Mouse (Mus musculus): ENCODE data around the gene Dnm2. TPM values are rescaled to one million over a fixed set of nuclear protein-coding genes. Genes with fewer than 3 reads are reported as not detected.

The Dnm2 gene
- polyA plus RNA-seq, 1 experiment from 2014 or later, result 64.8 TPM

DNA sequence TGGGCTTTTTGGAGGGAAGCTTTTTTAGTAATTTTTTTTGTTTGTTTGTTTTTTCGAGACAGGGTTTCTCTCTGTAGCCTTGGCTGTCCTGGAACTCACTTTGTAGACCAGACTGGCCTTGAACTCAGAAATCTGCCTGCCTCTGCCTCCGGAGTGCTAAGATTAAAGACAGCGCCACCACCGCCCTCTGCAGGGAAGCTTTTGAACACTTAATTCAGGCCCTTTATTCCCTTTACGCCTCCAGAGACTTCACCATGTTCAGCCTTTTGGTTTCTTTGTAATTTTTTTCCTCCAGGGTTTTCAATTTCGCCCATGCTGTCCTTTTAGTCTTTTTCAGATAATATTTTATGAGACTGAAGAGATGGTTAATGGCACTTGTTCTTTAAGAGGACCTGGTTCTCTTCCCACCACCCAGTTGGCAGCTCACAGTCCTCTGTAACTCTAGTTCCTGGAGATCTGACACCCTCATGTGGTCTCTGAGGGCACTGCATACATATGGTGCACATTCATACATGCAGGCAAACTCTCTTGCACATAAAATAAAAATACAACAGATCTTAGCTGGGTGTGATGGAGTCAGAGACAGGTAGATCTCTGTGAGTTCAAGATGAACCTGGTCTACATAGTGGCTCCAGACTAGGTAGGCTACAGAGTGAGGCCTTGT lies 20.5 kb downstream of the Dnm2 start:
- Histone ChIP-seq H3K27me3 (ENCODE audit: control insufficient read depth, insufficient read depth, low read length) (no peaks in the 10 kb centered on the region), H3K9me3 (ENCODE audit: control insufficient read depth, low read length) (no peaks in the 10 kb centered on the region), H3K4me3 (ENCODE audit: low read depth, low read length) (no peak overlapping the region), H3K36me3 (ENCODE audit: control insufficient read depth, insufficient read depth, low read length) (no peaks in the 10 kb centered on the region), H3K4me2 (replicated peaks; ENCODE audit: low read depth, low read length) (no peak overlapping the region), H3K9ac (ENCODE audit: low read depth, low read length) (no peak overlapping the region), H3K4me1 (replicated peaks; ENCODE audit: control insufficient read depth, insufficient read depth, low read length) (no peaks in the 10 kb centered on the region), H3K27ac (ENCODE audit: low read depth, low read length) (no peak overlapping the region)
- no peak for DNase-seq (ENCODE audit: low spot score)
- no peak for ATAC-seq (ENCODE audit: low FRiP score)
- 97% methylated on average over 6 of the region's 6 CpGs for WGBS

DNA sequence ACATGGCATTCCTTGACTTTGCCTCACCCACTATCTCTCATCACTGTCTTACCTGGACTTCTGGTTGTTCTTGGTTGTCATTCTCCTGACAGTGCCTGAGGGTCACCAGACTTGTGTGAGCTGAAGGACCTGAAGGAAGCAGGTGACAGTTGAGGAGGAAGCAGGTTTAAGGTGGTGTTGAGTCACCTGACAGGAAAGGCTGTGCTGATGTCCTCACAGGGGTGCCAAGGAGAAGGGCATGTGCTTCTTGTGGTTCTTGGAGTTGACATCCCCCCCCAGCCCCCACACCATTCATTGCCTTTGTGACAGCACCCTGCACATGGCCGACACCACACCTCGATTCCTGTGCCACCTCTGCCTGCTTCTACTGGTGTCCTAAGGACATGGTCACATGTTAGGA lies 23.1 kb downstream of the Dnm2 start:
- 96% methylated on average over 2 of the region's 2 CpGs for WGBS
- no peaks in the 10 kb centered on the region for H3K9me3 ChIP-seq (ENCODE audit: control insufficient read depth, low read length)

DNA sequence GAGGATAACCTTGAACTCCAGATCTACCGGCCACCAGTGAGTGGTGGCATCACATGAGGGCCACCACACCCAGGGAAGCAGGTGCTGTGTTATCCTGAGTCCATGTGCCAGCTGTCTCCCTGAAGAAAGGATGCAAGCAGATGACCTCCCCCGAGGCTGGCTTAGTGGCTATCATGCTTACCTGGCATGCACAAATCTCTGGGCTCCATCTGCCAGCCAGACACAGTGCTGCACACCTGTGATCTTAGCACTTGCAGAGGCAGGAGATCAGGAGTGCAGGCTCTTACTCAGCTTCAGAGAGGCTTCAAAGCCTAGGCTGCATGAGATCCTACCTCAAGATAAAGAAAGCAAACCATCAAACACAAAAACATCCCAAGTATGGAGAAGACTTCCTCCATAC lies 25.0 kb downstream of the Dnm2 start:
- H3K27ac ChIP-seq (ENCODE audit: low read depth, low read length), result no peak overlapping the region
- H3K9me3 ChIP-seq (ENCODE audit: control insufficient read depth, low read length), result no peaks in the 10 kb centered on the region
- H3K4me2 ChIP-seq (replicated peaks; ENCODE audit: low read depth, low read length), result no peak overlapping the region
- WGBS, result 84% methylated on average over 2 of the region's 2 CpGs
- no peak for DNase-seq (ENCODE audit: low spot score)
- H3K36me3 ChIP-seq (ENCODE audit: control insufficient read depth, insufficient read depth, low read length), result no peaks in the 10 kb centered on the region
- H3K4me3 ChIP-seq (ENCODE audit: low read depth, low read length), result no peak overlapping the region
- no peaks in the 10 kb centered on the region for H3K4me1 ChIP-seq (replicated peaks; ENCODE audit: control insufficient read depth, insufficient read depth, low read length)
- no peak overlapping the region for H3K9ac ChIP-seq (ENCODE audit: low read depth, low read length)
- ATAC-seq (ENCODE audit: low FRiP score), result no peak
- no peaks in the 10 kb centered on the region for H3K27me3 ChIP-seq (ENCODE audit: control insufficient read depth, insufficient read depth, low read length)

More for the DNA sequence above, 23.1 kb downstream of the Dnm2 start:
- H3K27me3 ChIP-seq (ENCODE audit: control insufficient read depth, insufficient read depth, low read length), result no peaks in the 10 kb centered on the region
- H3K9ac ChIP-seq (ENCODE audit: low read depth, low read length), result no peak overlapping the region
- H3K27ac ChIP-seq (ENCODE audit: low read depth, low read length), result no peak overlapping the region
- no peak overlapping the region for H3K4me3 ChIP-seq (ENCODE audit: low read depth, low read length)
- H3K4me1 ChIP-seq (replicated peaks; ENCODE audit: control insufficient read depth, insufficient read depth, low read length), result no peaks in the 10 kb centered on the region
- DNase-seq (ENCODE audit: low spot score) (no peak), ATAC-seq (ENCODE audit: low FRiP score) (no peak)
- no peaks in the 10 kb centered on the region for H3K36me3 ChIP-seq (ENCODE audit: control insufficient read depth, insufficient read depth, low read length)
- no peak overlapping the region for H3K4me2 ChIP-seq (replicated peaks; ENCODE audit: low read depth, low read length)

DNA sequence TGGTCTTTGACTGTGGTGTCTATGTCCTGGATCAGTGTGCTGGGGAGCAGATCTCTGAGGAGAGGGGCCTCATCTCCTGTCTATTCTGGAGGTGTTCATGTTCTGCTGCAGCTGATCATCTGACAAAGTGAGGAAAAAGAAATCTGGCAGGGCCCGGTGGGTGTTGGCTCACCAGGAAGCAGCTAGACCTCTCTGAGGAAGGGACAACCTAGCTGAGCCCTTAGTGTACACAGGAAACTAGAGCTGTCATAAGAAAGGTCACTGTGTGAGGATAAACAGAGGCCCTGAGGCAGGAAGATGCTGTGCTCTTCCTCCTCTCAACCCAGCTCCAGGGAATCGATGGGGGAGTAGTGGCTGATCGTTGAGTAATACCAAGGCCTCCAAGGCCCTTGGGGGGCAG lies 25.6 kb downstream of the Dnm2 start:
- DNase-seq (ENCODE audit: low spot score) (no peak), ATAC-seq (ENCODE audit: low FRiP score) (no peak)
- Histone ChIP-seq H3K27me3 (ENCODE audit: control insufficient read depth, insufficient read depth, low read length) (no peaks in the 10 kb centered on the region), H3K4me3 (ENCODE audit: low read depth, low read length) (no peak overlapping the region), H3K27ac (ENCODE audit: low read depth, low read length) (no peak overlapping the region), H3K36me3 (ENCODE audit: control insufficient read depth, insufficient read depth, low read length) (no peaks in the 10 kb centered on the region), H3K4me2 (replicated peaks; ENCODE audit: low read depth, low read length) (no peak overlapping the region), H3K9me3 (ENCODE audit: control insufficient read depth, low read length) (no peaks in the 10 kb centered on the region), H3K4me1 (replicated peaks; ENCODE audit: control insufficient read depth, insufficient read depth, low read length) (no peaks in the 10 kb centered on the region), H3K9ac (ENCODE audit: low read depth, low read length) (no peak overlapping the region)
- whole genome bisulfite sequencing, result 91% methylated on average over 3 of the region's 3 CpGs

DNA sequence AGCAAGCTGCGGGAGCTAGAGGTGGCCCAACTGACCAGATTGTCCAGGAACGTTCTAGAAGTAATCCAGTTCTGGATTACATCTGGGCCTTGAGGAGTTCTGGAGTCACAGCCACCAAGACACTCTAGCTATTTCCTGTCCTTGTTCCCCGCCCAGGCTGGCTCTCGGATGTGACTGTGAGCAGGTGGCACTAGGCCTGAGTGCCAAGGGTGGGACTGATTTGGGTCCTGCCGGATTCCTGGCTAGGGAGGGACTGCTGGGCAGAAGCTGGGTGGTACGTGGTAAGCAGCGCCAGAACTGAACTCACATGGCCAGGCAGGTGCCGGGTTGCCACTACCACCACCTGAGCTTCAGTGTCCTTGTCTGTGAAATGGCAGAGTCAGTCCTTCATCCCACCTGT lies 26.7 kb downstream of the Dnm2 start:
- Histone ChIP-seq H3K27ac (ENCODE audit: low read depth, low read length) (no peak overlapping the region), H3K36me3 (ENCODE audit: control insufficient read depth, insufficient read depth, low read length) (no peaks in the 10 kb centered on the region), H3K9me3 (ENCODE audit: control insufficient read depth, low read length) (no peaks in the 10 kb centered on the region), H3K4me1 (replicated peaks; ENCODE audit: control insufficient read depth, insufficient read depth, low read length) (no peaks in the 10 kb centered on the region), H3K4me2 (replicated peaks; ENCODE audit: low read depth, low read length) (no peak overlapping the region), H3K9ac (ENCODE audit: low read depth, low read length) (no peak overlapping the region), H3K27me3 (ENCODE audit: control insufficient read depth, insufficient read depth, low read length) (no peaks in the 10 kb centered on the region), H3K4me3 (ENCODE audit: low read depth, low read length) (no peak overlapping the region)
- WGBS, result 89% methylated on average over 8 of the region's 8 CpGs
- DNase-seq (ENCODE audit: low spot score) (no peak), ATAC-seq (ENCODE audit: low FRiP score) (no peak)

DNA sequence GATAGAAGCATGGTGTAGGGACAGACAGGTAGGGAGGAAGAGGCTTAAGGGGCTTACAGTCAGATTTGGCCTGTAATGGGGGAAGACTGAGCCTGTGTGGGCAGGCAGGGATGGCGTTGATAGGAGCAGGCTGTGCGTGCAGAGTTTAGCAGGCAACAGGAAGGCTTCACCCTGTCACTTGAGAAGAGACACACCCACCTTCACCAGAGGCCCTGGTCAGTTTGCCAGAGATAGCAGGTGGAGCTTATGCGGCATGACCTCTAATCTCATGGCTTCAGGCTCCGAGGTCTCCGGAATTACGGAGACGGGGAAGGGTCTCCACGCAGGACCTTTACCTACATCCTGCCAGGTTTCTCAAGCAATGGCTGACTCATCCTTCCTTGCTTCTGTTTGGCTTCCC lies 27.2 kb downstream of the Dnm2 start:
- 77% methylated on average over 8 of the region's 8 CpGs for WGBS
- no peak for ATAC-seq (ENCODE audit: low FRiP score)
- no peak overlapping the region for H3K4me3 ChIP-seq (ENCODE audit: low read depth, low read length)

DNA sequence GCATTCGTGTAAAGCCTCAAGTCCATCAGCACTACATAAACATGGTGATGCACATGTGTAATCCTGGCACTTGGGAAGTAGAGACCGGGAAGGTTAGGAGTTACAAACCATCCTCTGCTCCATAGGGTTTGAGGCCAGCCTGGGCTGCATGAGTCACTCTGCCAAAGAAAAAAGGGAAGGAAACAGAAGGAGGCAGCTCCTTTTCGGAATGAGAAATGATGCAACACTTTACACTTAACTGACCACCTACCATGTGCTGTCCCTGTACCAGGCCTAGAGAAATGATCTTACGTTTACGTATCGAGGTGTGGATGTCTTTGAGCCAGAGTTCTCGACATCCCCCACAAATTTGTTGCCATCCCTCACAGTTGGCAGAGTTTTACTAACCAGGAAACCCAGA lies 28.3 kb downstream of the Dnm2 start:
- H3K27me3 ChIP-seq (ENCODE audit: control insufficient read depth, insufficient read depth, low read length), result no peaks in the 10 kb centered on the region
- H3K9me3 ChIP-seq (ENCODE audit: control insufficient read depth, low read length), result no peaks in the 10 kb centered on the region
- ATAC-seq (ENCODE audit: low FRiP score) (no peak), DNase-seq (ENCODE audit: low spot score) (no peak)
- H3K4me2 ChIP-seq (replicated peaks; ENCODE audit: low read depth, low read length), result no peak overlapping the region
- H3K27ac ChIP-seq (ENCODE audit: low read depth, low read length), result no peak overlapping the region
- H3K9ac ChIP-seq (ENCODE audit: low read depth, low read length), result no peak overlapping the region
- no peaks in the 10 kb centered on the region for H3K36me3 ChIP-seq (ENCODE audit: control insufficient read depth, insufficient read depth, low read length)
- H3K4me1 ChIP-seq (replicated peaks; ENCODE audit: control insufficient read depth, insufficient read depth, low read length), result no peaks in the 10 kb centered on the region
- no peak overlapping the region for H3K4me3 ChIP-seq (ENCODE audit: low read depth, low read length)
- 95% methylated on average over 7 of the region's 7 CpGs for WGBS

More for the DNA sequence above, 27.2 kb downstream of the Dnm2 start:
- Histone ChIP-seq H3K27me3 (ENCODE audit: control insufficient read depth, insufficient read depth, low read length) (no peaks in the 10 kb centered on the region), H3K4me1 (replicated peaks; ENCODE audit: control insufficient read depth, insufficient read depth, low read length) (no peaks in the 10 kb centered on the region), H3K36me3 (ENCODE audit: control insufficient read depth, insufficient read depth, low read length) (no peaks in the 10 kb centered on the region), H3K9me3 (ENCODE audit: control insufficient read depth, low read length) (no peaks in the 10 kb centered on the region), H3K27ac (ENCODE audit: low read depth, low read length) (no peak overlapping the region), H3K9ac (ENCODE audit: low read depth, low read length) (no peak overlapping the region), H3K4me2 (replicated peaks; ENCODE audit: low read depth, low read length) (no peak overlapping the region)
- DNase-seq (ENCODE audit: low spot score), result no peak

DNA sequence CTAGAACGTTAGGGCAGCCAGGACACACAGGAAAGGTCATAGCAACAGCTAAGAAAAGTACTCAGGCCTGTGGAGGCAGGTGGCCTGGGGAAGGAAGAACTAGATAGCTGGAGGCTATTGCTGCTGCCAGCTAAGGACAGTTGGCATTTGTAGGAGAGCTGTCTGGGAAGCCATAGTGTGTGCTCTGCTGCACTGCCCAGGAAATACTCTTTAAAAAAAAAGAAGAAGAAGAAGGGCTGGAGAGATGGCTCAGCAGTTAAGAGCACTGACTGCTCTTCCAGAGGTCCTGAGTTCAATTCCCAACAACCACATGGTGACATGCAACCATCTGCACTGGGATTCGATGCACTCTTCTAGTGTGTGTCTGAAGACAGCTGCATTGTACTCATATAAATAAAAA lies 28.8 kb downstream of the Dnm2 start:
- WGBS, result 87% methylated on average over 2 of the region's 2 CpGs
- Histone ChIP-seq H3K27ac (ENCODE audit: low read depth, low read length) (no peak overlapping the region), H3K4me3 (ENCODE audit: low read depth, low read length) (no peak overlapping the region), H3K4me2 (replicated peaks; ENCODE audit: low read depth, low read length) (no peak overlapping the region), H3K9me3 (ENCODE audit: control insufficient read depth, low read length) (no peaks in the 10 kb centered on the region), H3K9ac (ENCODE audit: low read depth, low read length) (no peak overlapping the region), H3K36me3 (ENCODE audit: control insufficient read depth, insufficient read depth, low read length) (no peaks in the 10 kb centered on the region), H3K27me3 (ENCODE audit: control insufficient read depth, insufficient read depth, low read length) (no peaks in the 10 kb centered on the region), H3K4me1 (replicated peaks; ENCODE audit: control insufficient read depth, insufficient read depth, low read length) (no peaks in the 10 kb centered on the region)
- DNase-seq (ENCODE audit: low spot score) (no peak), ATAC-seq (ENCODE audit: low FRiP score) (no peak)

DNA sequence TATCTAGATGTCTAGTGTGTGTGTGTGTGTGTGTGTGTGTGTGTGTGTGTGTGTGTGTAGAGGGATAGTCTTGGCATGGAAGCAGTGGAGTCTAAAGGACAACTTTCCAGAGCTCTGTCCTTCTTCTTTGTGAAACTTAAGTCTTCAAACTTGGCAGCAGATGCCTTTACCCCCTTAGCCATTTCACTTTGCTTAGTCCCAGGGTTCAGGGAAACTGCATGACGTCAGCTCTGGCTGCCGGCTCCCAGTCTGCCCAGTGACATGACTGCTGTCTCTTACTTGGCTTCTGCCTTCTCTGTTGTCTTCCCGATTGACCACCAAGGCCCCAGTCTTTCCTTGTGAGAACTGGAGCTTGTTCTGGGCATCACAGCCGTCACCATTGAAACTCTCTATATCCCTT lies 29.8 kb downstream of the Dnm2 start:
- no peaks in the 10 kb centered on the region for H3K4me1 ChIP-seq (replicated peaks; ENCODE audit: control insufficient read depth, insufficient read depth, low read length)
- H3K27me3 ChIP-seq (ENCODE audit: control insufficient read depth, insufficient read depth, low read length), result no peaks in the 10 kb centered on the region
- H3K36me3 ChIP-seq (ENCODE audit: control insufficient read depth, insufficient read depth, low read length), result no peaks in the 10 kb centered on the region
- DNase-seq (ENCODE audit: low spot score), result no peak
- ATAC-seq (ENCODE audit: low FRiP score), result no peak
- H3K4me3 ChIP-seq (ENCODE audit: low read depth, low read length), result no peak overlapping the region
- no peak overlapping the region for H3K4me2 ChIP-seq (replicated peaks; ENCODE audit: low read depth, low read length)
- H3K27ac ChIP-seq (ENCODE audit: low read depth, low read length), result no peak overlapping the region
- 80% methylated on average over 4 of the region's 4 CpGs for WGBS
- H3K9me3 ChIP-seq (ENCODE audit: control insufficient read depth, low read length), result no peaks in the 10 kb centered on the region
- no peak overlapping the region for H3K9ac ChIP-seq (ENCODE audit: low read depth, low read length)

Measured in hindbrain, embryonic 11.5 days (tissue).